26 mouse cellular contexts compared by ENCODE assay signal in genomic region chr13:42742226-42742625, GRCm38 (mm10).
"Had no signal": no experiment of that assay in that cellular context is flagged by ENCODE, and none has a peak within 500 bp of the region (broad histone marks: within the 10 kb centered on the region; RNA-seq: fewer than 3 reads in every experiment).

No protein-coding gene starts in this region.

- H3K4me3 ChIP-seq: gastrocnemius, adult 2 months; heart, embryonic 10.5 days; heart, embryonic 12.5 days; hindbrain, embryonic 10.5 days; hindbrain, embryonic 12.5 days; intestine, embryonic 15.5 days; layer of hippocampus, adult 2 months; left cerebral cortex, adult 2 months; limb, embryonic 10.5 days; limb, embryonic 12.5 days; liver, embryonic 13.5 days; liver, embryonic 15.5 days had no signal

- H3K4me2 ChIP-seq: heart, embryonic 12.5 days; hindbrain, embryonic 12.5 days; hindbrain, embryonic 14.5 days; intestine, embryonic 15.5 days; limb, embryonic 12.5 days; liver, embryonic 11.5 days; liver, embryonic 13.5 days; liver, embryonic 15.5 days had no signal

- ATAC-seq: forebrain, embryonic 16.5 days; hindbrain, embryonic 16.5 days; inflammation-experienced regulatory T-cells, adult 6 months; intestine, embryonic 15.5 days; intestine, postnatal 0 days had no signal

- H3K4me1 ChIP-seq: heart, embryonic 10.5 days; heart, embryonic 12.5 days; hindbrain, embryonic 12.5 days; intestine, embryonic 15.5 days; limb, embryonic 10.5 days; limb, embryonic 12.5 days; liver, embryonic 13.5 days; liver, embryonic 15.5 days had no signal

- H3K36me3 ChIP-seq: heart, embryonic 10.5 days; heart, embryonic 12.5 days; hindbrain, embryonic 10.5 days; hindbrain, embryonic 12.5 days; intestine, embryonic 15.5 days; limb, embryonic 10.5 days; limb, embryonic 12.5 days; liver, embryonic 13.5 days; liver, embryonic 15.5 days had no signal

- H3K27me3 ChIP-seq: heart, embryonic 12.5 days; hindbrain, embryonic 12.5 days; intestine, embryonic 15.5 days; limb, embryonic 12.5 days; liver, embryonic 13.5 days; liver, embryonic 15.5 days had no signal

- H3K9me3 ChIP-seq: heart, embryonic 10.5 days; heart, embryonic 12.5 days; hindbrain, embryonic 10.5 days; hindbrain, embryonic 12.5 days; intestine, embryonic 15.5 days; limb, embryonic 10.5 days; limb, embryonic 12.5 days; liver, embryonic 13.5 days; liver, embryonic 15.5 days had no signal

- H3K9ac ChIP-seq: heart, embryonic 12.5 days; hindbrain, embryonic 12.5 days; hindbrain, embryonic 14.5 days; intestine, embryonic 15.5 days; limb, embryonic 12.5 days; liver, embryonic 13.5 days; liver, embryonic 15.5 days had no signal

- DNase-seq: gastrocnemius, adult 2 months; gastrocnemius, postnatal 10 days; gastrocnemius, postnatal 25 days; heart, adult 18-20 months; heart, postnatal 10 days; heart, postnatal 4 days; kidney, postnatal 4 days; liver; liver, embryonic 13.5 days had no signal

- H3K27ac ChIP-seq: gastrocnemius, adult 2 months; heart, embryonic 10.5 days; hindbrain, embryonic 10.5 days; hindbrain, embryonic 12.5 days; hindbrain, embryonic 14.5 days; intestine, embryonic 15.5 days; kidney, postnatal 0 days; layer of hippocampus, adult 2 months; left cerebral cortex, adult 2 months; limb, embryonic 10.5 days; limb, embryonic 12.5 days; liver, embryonic 13.5 days; liver, embryonic 15.5 days had no signal
